Mouse (Mus musculus) urinary bladder, postnatal 4 days (tissue): ENCODE measurements around the gene Map4k1.

Experiments used
- DNase-seq, 2 experiments: peaks; one replicate each; pipeline ENCODE4 v3.0.0; 2021 to 2022; ENCODE audit warnings: low spot score in 2 of 2

Gene Map4k1

GRCm38 (mm10) chr7:29026195-29026594 is 44.3 kb downstream of the Map4k1 start:
- DNase-seq: no peak

DNA sequence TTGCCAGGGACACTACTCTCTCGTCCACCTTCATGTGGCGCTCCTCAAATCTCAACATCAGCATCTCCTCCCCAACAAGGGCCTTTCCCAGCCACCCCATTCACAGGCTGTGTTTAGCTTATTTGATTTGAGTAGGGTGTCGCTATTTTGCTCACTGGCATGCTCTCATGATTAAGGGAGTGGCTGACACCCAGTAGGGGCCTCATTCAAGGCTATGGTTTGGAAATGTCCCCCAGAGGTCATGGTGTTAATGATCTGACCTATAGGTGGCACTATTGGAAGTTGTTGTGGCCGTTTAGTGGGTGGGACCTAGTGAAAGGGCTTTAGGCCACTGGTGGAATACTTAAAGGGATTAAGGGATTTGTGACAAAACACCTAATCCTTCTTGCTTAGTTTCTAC is 45.0 kb downstream of the Map4k1 start:
- DNase-seq: no peak

GRCm38 (mm10) chr7:29028761-29029160 is 46.9 kb downstream of the Map4k1 start:
- DNase-seq: no peak

DNA sequence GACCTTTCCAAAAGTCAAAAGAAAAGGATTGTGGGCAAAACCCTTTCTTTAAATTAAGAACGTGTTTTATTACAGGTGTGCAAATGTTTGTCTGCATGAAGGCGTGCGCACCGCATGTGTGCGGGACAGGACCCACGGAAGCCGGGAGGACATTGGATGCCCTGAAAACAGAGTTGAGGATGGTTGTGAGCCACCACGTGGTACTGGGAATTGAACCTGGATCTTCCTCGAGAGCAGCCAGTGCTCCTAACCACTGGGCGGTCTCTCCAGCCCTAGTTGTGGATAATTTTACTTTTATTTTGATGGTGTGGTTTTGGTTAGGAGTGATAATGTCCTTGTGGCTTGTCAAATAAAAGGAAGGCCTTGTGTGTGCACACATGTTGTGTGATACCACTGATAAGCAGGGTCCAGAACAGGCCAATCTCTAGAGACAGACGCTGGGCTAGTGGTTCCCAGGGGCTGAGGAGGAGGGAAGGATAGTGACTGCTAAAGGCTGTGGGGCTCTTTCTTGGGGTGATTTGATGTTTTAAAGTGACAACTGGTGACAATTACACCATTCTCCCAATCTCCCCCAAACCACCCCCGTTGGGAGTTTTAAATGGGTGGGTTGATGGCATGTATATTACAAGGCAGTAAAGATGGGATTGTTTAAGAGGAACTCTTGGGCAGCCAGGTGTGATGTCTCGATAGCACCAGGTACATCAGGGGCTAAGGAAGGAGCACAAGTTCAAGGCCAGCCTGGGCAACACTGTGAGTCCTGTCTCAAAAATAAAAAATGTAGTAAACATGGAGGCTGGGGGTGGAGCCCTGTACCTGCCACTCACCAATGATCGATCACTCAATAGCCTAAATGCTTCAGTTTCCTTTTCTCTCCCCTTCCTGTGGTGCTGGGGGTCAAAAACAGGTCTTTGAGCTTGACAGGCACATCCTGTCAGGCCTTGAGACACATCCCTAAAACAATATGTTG is 48.1 kb downstream of the Map4k1 start:
- DNase-seq: no peak

- DNase-seq: no peak
Observed at GRCm38 (mm10) chr7:29031641-29032040, 49.8 kb downstream of the Map4k1 start.

GRCm38 (mm10) chr7:29032685-29033084 is 50.8 kb downstream of the Map4k1 start:
- no peak for DNase-seq

- DNase-seq: no peak
Observed at GRCm38 (mm10) chr7:29037261-29037660, 55.4 kb downstream of the Map4k1 start.

- peak; percentile 76 to 86 for DNase-seq
Observed at GRCm38 (mm10) chr7:29039604-29039984, 57.7 kb downstream of the Map4k1 start.

- no peak for DNase-seq
Observed at GRCm38 (mm10) chr7:29039985-29040661, 58.3 kb downstream of the Map4k1 start.

GRCm38 (mm10) chr7:29041194-29041593 is 59.3 kb downstream of the Map4k1 start:
- no peak for DNase-seq

GRCm38 (mm10) chr7:29043016-29043673 is 61.3 kb downstream of the Map4k1 start:
- DNase-seq: peak; percentile 66 to 73

- DNase-seq: no peak
Observed at GRCm38 (mm10) chr7:29043674-29044057, 61.8 kb downstream of the Map4k1 start.

DNA sequence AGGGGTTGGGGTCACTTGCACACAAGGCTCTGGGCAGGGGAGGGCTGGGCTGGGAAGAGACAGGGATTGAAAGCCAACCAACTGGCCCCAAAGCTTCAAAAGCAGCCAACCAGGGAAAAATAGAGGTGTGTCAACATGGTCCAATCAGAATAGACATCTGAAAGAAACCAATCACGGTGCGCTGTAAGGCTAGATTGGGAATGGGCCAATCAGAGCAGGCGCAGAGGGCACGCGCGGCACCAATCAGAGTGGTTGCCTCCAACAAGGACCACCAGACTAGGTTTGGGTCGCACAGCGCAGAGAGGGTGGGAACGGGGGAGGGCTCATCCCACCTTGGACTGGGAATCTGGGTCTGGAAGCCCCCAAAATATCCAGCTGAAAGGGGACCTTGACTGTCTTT is 62.5 kb downstream of the Map4k1 start:
- DNase-seq: no peak

DNA sequence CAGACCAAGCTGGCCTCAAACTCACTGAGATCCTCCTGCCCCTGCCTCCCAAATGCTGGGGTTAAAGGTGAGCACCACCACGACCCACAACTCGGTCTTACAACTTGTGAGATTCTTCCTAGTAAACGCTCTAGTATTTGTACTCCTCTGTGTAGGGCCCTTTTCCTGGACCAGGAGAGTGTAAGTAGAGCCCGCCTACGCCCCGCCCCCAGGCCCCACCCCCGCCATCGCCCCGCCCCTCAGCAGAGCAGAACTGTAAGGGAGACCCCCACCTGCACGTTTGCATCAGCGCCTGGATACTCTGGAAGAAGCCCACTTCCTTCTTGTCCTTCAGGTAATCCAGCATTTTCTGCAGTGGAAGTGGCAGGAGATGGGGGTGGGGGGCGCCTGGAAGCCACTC is 64.7 kb downstream of the Map4k1 start:
- no peak for DNase-seq

GRCm38 (mm10) chr7:29048070-29048469 is 66.2 kb downstream of the Map4k1 start:
- no peak for DNase-seq

DNA sequence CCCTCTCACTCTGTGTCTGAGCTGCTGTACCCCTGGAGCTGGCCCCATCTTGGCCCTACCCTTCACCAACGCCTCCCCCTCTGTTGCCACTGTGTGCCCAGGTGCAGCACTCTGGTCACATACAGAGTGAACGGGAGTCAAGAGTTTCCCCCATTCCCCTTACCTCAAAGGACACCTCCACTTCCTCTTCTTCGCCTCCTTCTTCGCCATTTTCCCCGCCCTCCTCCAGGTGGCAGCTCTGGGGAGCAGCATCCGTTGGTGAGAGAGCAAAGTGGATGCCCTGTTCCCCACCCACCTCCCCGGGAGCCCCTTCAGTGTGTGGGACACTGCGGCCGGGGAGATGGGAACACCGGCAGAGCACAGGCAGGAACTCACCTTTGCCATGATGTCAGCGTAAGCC is 66.8 kb downstream of the Map4k1 start:
- no peak for DNase-seq

- DNase-seq: no peak
Observed at GRCm38 (mm10) chr7:29050797-29051196, 68.9 kb downstream of the Map4k1 start.

DNA sequence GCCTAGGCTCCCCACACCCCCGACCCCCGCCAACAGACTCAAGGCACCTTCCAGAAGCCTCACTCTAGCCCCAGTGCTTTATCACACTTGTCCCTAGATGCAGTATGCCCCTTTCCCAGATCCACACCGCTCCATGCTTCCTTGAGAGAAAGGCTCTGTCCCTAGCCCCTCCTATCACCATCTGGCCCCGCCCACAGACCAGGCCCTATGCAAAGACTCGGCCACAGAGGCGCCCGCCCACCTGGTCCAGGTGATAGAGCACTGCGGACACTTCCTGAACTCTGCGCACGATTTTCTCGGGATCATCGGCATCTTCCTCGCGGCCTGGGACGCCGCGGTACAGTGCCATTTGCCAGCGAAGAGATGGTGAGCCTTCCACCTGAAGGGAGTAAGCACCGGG is 71.0 kb downstream of the Map4k1 start:
- DNase-seq: no peak
